Mouse (Mus musculus) hindbrain, embryonic 13.5 days (tissue): Measurements from ENCODE around the gene Gm9887. TPM values are rescaled to one million over a fixed set of nuclear protein-coding genes. Genes with fewer than 3 reads are reported as not detected.
"Not testable (repeated sequence)": the region's sequence is repeated elsewhere in the genome, so short reads cannot be mapped to it uniquely, and the experiment has no call there.

Experiments used
- ATAC-seq: fragments of 200-750 bp; cut with Nextera tagmentation; 2 replicates; pipeline ENCODE4 v1.8.0; 2017; ENCODE audit warnings: moderate TSS enrichment; ENCODE audit not compliant: low FRiP score
- H3K27ac ChIP-seq: fragments of 300-500 bp; sonication (generic); 2 replicates; pipeline ENCODE4 v1.5.1; 2015; ENCODE audit warnings: inconsistent platforms, mild to moderate bottlenecking, moderate library complexity
- H3K27me3 ChIP-seq: fragments of 300-500 bp; sonication (generic); 2 replicates; pipeline ENCODE4 v1.6.1; 2015; ENCODE audit warnings: mild to moderate bottlenecking, inconsistent platforms
- H3K36me3 ChIP-seq: fragments of 300-500 bp; sonication (generic); 2 replicates; pipeline ENCODE4 v1.6.1; 2015; ENCODE audit warnings: mild to moderate bottlenecking, inconsistent platforms
- H3K4me1 ChIP-seq: fragments of 300-500 bp; sonication (generic); replicated peaks from 2 replicates; pipeline ENCODE4 v1.6.1; 2015; ENCODE audit warnings: inconsistent platforms
- H3K4me2 ChIP-seq: fragments of 300-500 bp; sonication (generic); 2 replicates; pipeline ENCODE4 v1.6.1; 2015; ENCODE audit warnings: inconsistent platforms, mild to moderate bottlenecking, moderate library complexity
- H3K4me3 ChIP-seq: fragments of 300-500 bp; sonication (generic); 2 replicates; pipeline ENCODE4 v1.5.1; 2015; ENCODE audit warnings: mild to moderate bottlenecking, inconsistent platforms
- H3K9ac ChIP-seq: fragments of 300-500 bp; sonication (generic); 2 replicates; pipeline ENCODE4 v1.6.1; 2015; ENCODE audit warnings: mild to moderate bottlenecking, inconsistent platforms
- H3K9me3 ChIP-seq: fragments of 300-500 bp; sonication (generic); 2 replicates; pipeline ENCODE4 v1.6.1; 2016; ENCODE audit warnings: inconsistent platforms
- WGBS: fragments of 180-500 bp; shearing (Covaris S2); methylation state at CpG from one replicate; pipeline ENCODE4 v1.1.7; 2015; 5-methylcytosine and 5-hydroxymethylcytosine counted together
- polyA plus RNA-seq: library from polyadenylated mRNA; unstranded; fragments of >200 nt; fragmentation: Nextera tagmentation; extraction: Ambion mirVana; gene quantifications from 2 replicates; pipeline ENCODE4 v1.2.1, GENCODE M21; 2015

Gm9887 gene
- polyA plus RNA-seq, 1 experiment from 2014 or later: 0.81 TPM

GRCm38 (mm10) chr12:69402100-69402499 is 29.8 kb upstream of the Gm9887 start:
- H3K4me1 ChIP-seq: no peaks in the 10 kb centered on the region
- no peak overlapping the region for H3K4me2 ChIP-seq
- H3K4me3 ChIP-seq: no peak overlapping the region
- no peak for ATAC-seq
- H3K36me3 ChIP-seq: no peaks in the 10 kb centered on the region
- H3K27ac ChIP-seq: no peak overlapping the region
- no peaks in the 10 kb centered on the region for H3K27me3 ChIP-seq
- no peaks in the 10 kb centered on the region for H3K9me3 ChIP-seq
- WGBS: 69% methylated on average over 9 of the region's 9 CpGs
- H3K9ac ChIP-seq: no peak overlapping the region

- Histone ChIP-seq H3K4me3 (no peak overlapping the region), H3K9me3 (no peaks in the 10 kb centered on the region), H3K27ac (no peak overlapping the region), H3K9ac (no peak overlapping the region), H3K36me3 (no peaks in the 10 kb centered on the region), H3K4me2 (no peak overlapping the region), H3K27me3 (no peaks in the 10 kb centered on the region), H3K4me1 (no peaks in the 10 kb centered on the region)
- ATAC-seq: no peak
- WGBS: 43% methylated on average over 2 of the region's 2 CpGs
These were observed 28.6 kb upstream of the Gm9887 start for GRCm38 (mm10) chr12:69400871-69401286.

GRCm38 (mm10) chr12:69400367-69400766 is 28.1 kb upstream of the Gm9887 start:
- no peaks in the 10 kb centered on the region for H3K9me3 ChIP-seq
- no peak overlapping the region for H3K27ac ChIP-seq
- no peak for ATAC-seq
- H3K4me3 ChIP-seq: no peak overlapping the region
- H3K4me2 ChIP-seq: no peak overlapping the region
- 88% methylated on average over 4 of the region's 4 CpGs for WGBS
- H3K9ac ChIP-seq: no peak overlapping the region
- H3K36me3 ChIP-seq: no peaks in the 10 kb centered on the region
- H3K4me1 ChIP-seq: no peaks in the 10 kb centered on the region
- H3K27me3 ChIP-seq: no peaks in the 10 kb centered on the region

- no peak for ATAC-seq
- Histone ChIP-seq H3K4me1 (no peaks in the 10 kb centered on the region), H3K9me3 (no peaks in the 10 kb centered on the region), H3K36me3 (no peaks in the 10 kb centered on the region), H3K27ac (no peak overlapping the region), H3K27me3 (no peaks in the 10 kb centered on the region), H3K4me2 (no peak overlapping the region), H3K9ac (no peak overlapping the region), H3K4me3 (no peak overlapping the region)
- 83% methylated on average over 6 of the region's 6 CpGs for WGBS
These were observed 22.2 kb upstream of the Gm9887 start for GRCm38 (mm10) chr12:69394456-69394855.

GRCm38 (mm10) chr12:69393076-69393475 is 20.8 kb upstream of the Gm9887 start:
- ATAC-seq: no peak
- Histone ChIP-seq H3K9ac (no peak overlapping the region), H3K27ac (no peak overlapping the region), H3K4me1 (no peaks in the 10 kb centered on the region), H3K4me2 (no peak overlapping the region), H3K9me3 (no peaks in the 10 kb centered on the region), H3K36me3 (no peaks in the 10 kb centered on the region), H3K27me3 (no peaks in the 10 kb centered on the region), H3K4me3 (no peak overlapping the region)
- WGBS: 83% methylated on average over 10 of the region's 10 CpGs

- Histone ChIP-seq H3K36me3 (no peaks in the 10 kb centered on the region), H3K4me2 (no peak overlapping the region), H3K27me3 (no peaks in the 10 kb centered on the region), H3K4me3 (no peak overlapping the region), H3K9me3 (no peaks in the 10 kb centered on the region), H3K27ac (no peak overlapping the region), H3K4me1 (no peaks in the 10 kb centered on the region), H3K9ac (no peak overlapping the region)
- ATAC-seq: no peak
- 84% methylated on average over 7 of the region's 7 CpGs for WGBS
These were observed 17.9 kb upstream of the Gm9887 start for GRCm38 (mm10) chr12:69390000-69390698.

GRCm38 (mm10) chr12:69389273-69389938 is 17.1 kb upstream of the Gm9887 start:
- H3K9ac ChIP-seq: no peak overlapping the region
- no peak overlapping the region for H3K4me3 ChIP-seq
- ATAC-seq: no peak
- no peaks in the 10 kb centered on the region for H3K36me3 ChIP-seq
- no peak overlapping the region for H3K4me2 ChIP-seq
- H3K9me3 ChIP-seq: no peaks in the 10 kb centered on the region
- no peaks in the 10 kb centered on the region for H3K27me3 ChIP-seq
- WGBS: 78% methylated on average over 7 of the region's 7 CpGs
- H3K4me1 ChIP-seq: no peaks in the 10 kb centered on the region
- H3K27ac ChIP-seq: no peak overlapping the region

GRCm38 (mm10) chr12:69388321-69388869 is 16.1 kb upstream of the Gm9887 start:
- no peaks in the 10 kb centered on the region for H3K4me1 ChIP-seq
- H3K9me3 ChIP-seq: no peaks in the 10 kb centered on the region
- H3K27ac ChIP-seq: no peak overlapping the region
- no peaks in the 10 kb centered on the region for H3K27me3 ChIP-seq
- no peak overlapping the region for H3K4me3 ChIP-seq
- no peak overlapping the region for H3K4me2 ChIP-seq
- H3K36me3 ChIP-seq: no peaks in the 10 kb centered on the region
- WGBS: 94% methylated on average over 10 of the region's 10 CpGs
- ATAC-seq: no peak
- H3K9ac ChIP-seq: no peak overlapping the region

GRCm38 (mm10) chr12:69386281-69386732 is 14.0 kb upstream of the Gm9887 start:
- ATAC-seq, H3K4me2 ChIP-seq, H3K9ac ChIP-seq, H3K9me3 ChIP-seq, H3K27ac ChIP-seq, H3K27me3 ChIP-seq, H3K4me1 ChIP-seq, H3K36me3 ChIP-seq, H3K4me3 ChIP-seq: not testable (repeated sequence)
- 77% methylated on average over 12 of the region's 12 CpGs for WGBS

- Histone ChIP-seq H3K27ac (no peak overlapping the region), H3K4me2 (no peak overlapping the region), H3K4me1 (no peaks in the 10 kb centered on the region), H3K4me3 (no peak overlapping the region), H3K9me3 (no peaks in the 10 kb centered on the region), H3K36me3 (no peaks in the 10 kb centered on the region), H3K9ac (no peak overlapping the region), H3K27me3 (no peaks in the 10 kb centered on the region)
- 81% methylated on average over 6 of the region's 6 CpGs for WGBS
- no peak for ATAC-seq
These were observed 13.5 kb upstream of the Gm9887 start for GRCm38 (mm10) chr12:69385542-69386280.

GRCm38 (mm10) chr12:69384606-69385005 is 12.3 kb upstream of the Gm9887 start:
- no peaks in the 10 kb centered on the region for H3K9me3 ChIP-seq
- WGBS: 95% methylated on average over 5 of the region's 5 CpGs

GRCm38 (mm10) chr12:69382880-69383279 is 10.6 kb upstream of the Gm9887 start:
- WGBS: 98% methylated on average over 1 of the region's 1 CpGs
- Histone ChIP-seq H3K4me1 (no peaks in the 10 kb centered on the region), H3K9me3 (no peaks in the 10 kb centered on the region), H3K36me3 (no peaks in the 10 kb centered on the region), H3K9ac (no peak overlapping the region), H3K27me3 (no peaks in the 10 kb centered on the region), H3K4me3 (no peak overlapping the region), H3K4me2 (no peak overlapping the region), H3K27ac (no peak overlapping the region)
- no peak for ATAC-seq

More at GRCm38 (mm10) chr12:69384606-69385005, 12.3 kb upstream of the Gm9887 start:
- H3K4me2 ChIP-seq: no peak overlapping the region
- no peak for ATAC-seq
- H3K4me3 ChIP-seq: no peak overlapping the region
- no peaks in the 10 kb centered on the region for H3K4me1 ChIP-seq
- no peak overlapping the region for H3K9ac ChIP-seq
- H3K27me3 ChIP-seq: no peaks in the 10 kb centered on the region
- H3K36me3 ChIP-seq: no peaks in the 10 kb centered on the region
- no peak overlapping the region for H3K27ac ChIP-seq
